Mouse (Mus musculus) G1E (cell line): ENCODE data around the gene Gm10073.

ENCODE experiments used
- CTCF ChIP-seq: IDR thresholded peaks from 2 replicates; pipeline ENCODE4 v1.5.1; 2012; ENCODE audit warnings: low read depth, low read length, inconsistent platforms, mixed read lengths
- GATA1 ChIP-seq: IDR thresholded peaks from 2 replicates; pipeline ENCODE4 v1.6.1; 2012; ENCODE audit warnings: borderline replicate concordance, low read length, inconsistent platforms, mixed read lengths
- GATA2 ChIP-seq: IDR thresholded peaks from 2 replicates; pipeline ENCODE4 v1.6.1; 2012; ENCODE audit warnings: low read depth, low read length, inconsistent platforms, borderline replicate concordance
- POLR2AphosphoS5 ChIP-seq: IDR thresholded peaks from 2 replicates; pipeline ENCODE4 v1.6.1; 2012; ENCODE audit warnings: low read depth, low read length, inconsistent platforms; ENCODE audit not compliant: insufficient replicate concordance
- TAL1 ChIP-seq: conservative IDR thresholded peaks from 2 replicates; pipeline ENCODE4 v1.6.1; 2012; ENCODE audit warnings: low read depth, low read length, inconsistent platforms, mixed read lengths

DNA sequence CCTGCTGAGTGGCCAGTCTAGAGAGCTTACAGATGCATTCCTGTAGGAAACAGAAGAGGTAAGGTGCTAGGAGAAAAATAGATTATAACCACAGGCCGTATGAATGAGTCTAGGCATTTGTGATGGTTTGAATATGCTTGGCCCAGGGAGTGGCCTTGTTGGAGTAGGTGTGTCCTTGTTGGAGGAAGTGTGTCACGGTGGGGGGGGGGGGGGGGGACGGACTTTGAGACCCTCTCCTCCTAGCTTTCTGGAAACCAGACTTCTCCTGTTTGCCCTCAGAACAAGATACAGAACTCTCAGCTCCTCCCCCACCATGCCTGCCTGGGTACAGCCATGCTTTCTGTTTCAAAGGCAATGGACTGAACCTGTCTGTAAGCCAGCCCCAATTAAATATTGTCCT lies 19.2 kb upstream of the Gm10073 start:
- TF ChIP-seq CTCF (no peak), POLR2AphosphoS5 (no peak), GATA1 (no peak), GATA2 (no peak), TAL1 (no peak)
